Mouse (Mus musculus) hematopoietic stem cell, adult 5-6 weeks (primary cell): ENCODE measurements around the gene Mfsd13b. TPM values are rescaled to one million over a fixed set of nuclear protein-coding genes. Genes with fewer than 3 reads are reported as not detected.
"Not testable (repeated sequence)": the region's sequence is repeated elsewhere in the genome, so short reads cannot be mapped to it uniquely, and the experiment has no call there.

Experiments used
- ATAC-seq, 2 experiments: fragments of 125-278 bp in 1 of 2; replicated peaks in 1 of 2; 2 replicates each; pipeline ENCODE4 v1.8.0; 2016 to 2017; ENCODE audit warnings: inconsistent platforms in 2 of 2, mild to moderate bottlenecking in 2 of 2, moderate number of reproducible peaks in 2 of 2, low read depth in 1 of 2, moderate TSS enrichment in 1 of 2; ENCODE audit not compliant: low FRiP score in 2 of 2, poor library complexity in 2 of 2, severe bottlenecking in 2 of 2, insufficient read depth in 1 of 2, low TSS enrichment in 1 of 2
- total RNA-seq: library from RNA; stranded (forward); fragments of 172-1452, 232-1000 nt; gene quantifications from 2 replicates; pipeline ENCODE4 v1.2.3, GENCODE M21; 2017

Gene Mfsd13b
- total RNA-seq, 1 experiment from 2014 or later, result not detected

- not testable (repeated sequence) for ATAC-seq
Measured at GRCm38 (mm10) chr7:121029947-121030346, 47.6 kb downstream of the Mfsd13b start.

DNA sequence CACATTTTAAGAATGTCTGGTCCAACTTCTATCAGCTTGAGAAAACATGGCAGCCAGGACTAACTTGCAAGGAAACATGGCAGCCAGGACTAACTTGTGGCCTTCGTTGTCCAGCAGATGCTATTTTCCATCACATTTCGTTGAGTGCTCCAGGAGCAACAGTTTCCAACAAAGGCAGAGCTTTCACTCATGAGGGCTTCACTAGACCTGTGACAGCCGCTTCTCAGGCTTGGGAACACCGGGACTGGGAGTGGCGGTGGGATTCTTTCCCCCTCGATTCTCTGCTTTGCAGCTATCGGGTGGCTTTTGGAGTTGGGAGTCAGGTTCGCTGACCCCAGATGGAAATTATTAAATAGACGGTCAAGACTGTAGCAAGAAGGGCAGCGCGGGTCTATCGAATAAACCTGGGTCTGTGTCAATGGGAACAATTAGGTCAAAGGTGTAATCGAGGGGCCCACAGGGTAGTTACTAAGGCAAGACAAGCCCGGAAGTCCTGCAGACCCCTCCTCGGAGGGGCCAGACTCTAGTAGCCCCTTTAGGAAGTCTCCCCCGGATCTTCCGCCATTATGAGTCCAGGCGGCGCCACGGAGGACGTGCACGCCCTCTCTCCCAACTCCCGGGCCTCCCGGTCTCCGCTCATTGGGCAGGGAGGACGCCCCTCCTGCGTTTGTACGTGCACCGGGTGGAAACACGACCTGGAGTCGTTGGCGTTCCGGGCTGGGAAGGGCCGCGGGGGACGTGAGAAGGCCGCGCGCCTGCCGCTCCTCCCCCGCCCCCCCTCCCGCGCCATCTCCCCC is 51.7 kb downstream of the Mfsd13b start, which contains the start of gene Mettl9:
Gene Mettl9 (plus strand): TSS at position 590 of the 797 bp plus-strand sequence.
- ATAC-seq, result peak; percentile 99

DNA sequence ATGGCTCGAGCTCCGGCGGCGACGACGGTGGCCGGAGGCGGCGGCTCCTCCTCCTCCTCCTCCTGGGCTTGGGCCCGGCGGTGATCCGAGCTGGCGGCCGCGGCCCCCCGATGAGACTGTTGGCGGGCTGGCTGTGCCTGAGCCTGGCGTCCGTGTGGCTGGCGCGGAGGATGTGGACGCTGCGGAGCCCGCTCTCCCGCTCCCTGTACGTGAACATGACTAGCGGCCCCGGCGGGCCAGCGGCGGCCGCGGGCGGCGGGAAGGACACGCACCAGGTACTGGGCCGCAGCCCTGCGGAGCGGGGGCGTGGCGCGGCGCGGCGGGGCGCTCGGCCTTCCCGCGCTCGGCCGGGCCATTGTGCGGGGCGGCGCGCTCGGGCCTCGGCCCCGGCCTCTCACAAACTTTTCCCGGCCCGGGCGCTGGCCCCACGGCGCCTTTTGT is 52.4 kb downstream of the Mfsd13b start:
- ATAC-seq, result peak in 1 of 2 experiments; percentile 25; a peak in 2 of 4 replicates

DNA sequence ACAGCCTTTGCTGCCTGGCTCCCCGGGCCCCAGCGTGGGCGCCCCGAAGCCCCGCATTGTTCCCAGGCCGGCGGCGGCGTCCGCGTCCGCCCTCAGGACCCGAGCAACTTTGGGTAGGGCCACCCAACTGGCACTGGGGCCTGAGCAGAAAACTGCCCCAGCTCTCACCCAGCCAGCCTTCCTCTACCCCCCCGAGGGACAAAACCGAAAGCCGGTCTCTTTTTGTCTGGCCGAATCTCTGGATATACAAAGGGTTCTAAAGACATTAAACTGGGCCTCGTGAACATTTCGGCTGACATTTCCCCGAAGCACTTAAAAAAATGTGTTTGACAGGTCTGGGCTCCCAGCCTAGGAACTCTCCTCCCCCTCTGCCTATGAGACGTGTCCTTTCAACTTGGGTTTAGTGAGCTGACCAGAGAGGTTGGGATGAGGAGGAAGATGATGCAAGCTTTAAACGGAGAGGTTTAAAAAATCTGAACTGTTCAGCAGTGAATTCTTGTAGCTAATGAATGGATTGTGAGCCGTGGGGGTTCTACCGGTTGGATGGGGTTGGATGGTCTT is 52.9 kb downstream of the Mfsd13b start:
- no peak for ATAC-seq

GRCm38 (mm10) chr7:121040595-121040994 is 58.3 kb downstream of the Mfsd13b start:
- no peak for ATAC-seq

DNA sequence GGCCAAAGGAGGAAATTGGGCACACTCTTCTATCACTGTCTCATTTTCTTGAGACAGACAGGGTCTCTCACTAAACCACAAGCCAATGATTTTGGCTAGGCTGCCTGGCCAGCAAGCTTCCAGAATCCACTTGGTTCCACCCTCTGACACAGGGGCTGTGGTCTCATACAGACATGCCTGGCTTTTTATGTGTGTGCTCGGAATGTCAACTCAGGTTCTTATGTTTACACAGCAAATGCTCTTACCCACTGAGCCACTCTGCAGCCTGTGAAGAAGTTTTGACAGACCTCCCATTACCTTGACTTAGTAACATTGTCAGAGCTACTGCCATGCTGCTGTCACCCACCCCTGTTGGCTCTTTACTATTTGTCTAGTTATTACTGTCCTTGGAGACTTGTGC is 59.7 kb downstream of the Mfsd13b start:
- ATAC-seq, result no peak

GRCm38 (mm10) chr7:121043004-121043403 is 60.7 kb downstream of the Mfsd13b start:
- no peak for ATAC-seq

DNA sequence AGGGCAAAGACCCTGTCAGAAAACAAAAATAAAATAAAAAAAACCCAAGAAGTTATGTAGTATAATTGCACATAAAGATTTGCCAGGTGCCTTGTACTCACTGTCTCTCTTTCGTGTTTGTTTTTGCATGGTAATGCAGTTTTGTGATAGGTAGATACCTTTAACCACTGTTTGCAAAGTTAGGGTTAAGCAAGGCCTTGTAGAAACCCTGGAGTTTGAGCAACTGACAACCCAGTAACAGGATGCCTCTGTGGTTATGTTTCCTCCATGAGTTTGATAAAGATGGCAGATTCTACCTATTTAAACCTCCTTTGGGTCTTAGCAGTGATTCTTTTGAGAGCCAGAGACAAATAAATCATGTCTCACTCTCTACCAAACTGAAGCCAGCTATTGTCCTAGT is 61.2 kb downstream of the Mfsd13b start:
- peak in 1 of 2 experiments; percentile 66; a peak in 1 of 4 replicates for ATAC-seq

GRCm38 (mm10) chr7:121044251-121044650 is 61.9 kb downstream of the Mfsd13b start:
- no peak for ATAC-seq

DNA sequence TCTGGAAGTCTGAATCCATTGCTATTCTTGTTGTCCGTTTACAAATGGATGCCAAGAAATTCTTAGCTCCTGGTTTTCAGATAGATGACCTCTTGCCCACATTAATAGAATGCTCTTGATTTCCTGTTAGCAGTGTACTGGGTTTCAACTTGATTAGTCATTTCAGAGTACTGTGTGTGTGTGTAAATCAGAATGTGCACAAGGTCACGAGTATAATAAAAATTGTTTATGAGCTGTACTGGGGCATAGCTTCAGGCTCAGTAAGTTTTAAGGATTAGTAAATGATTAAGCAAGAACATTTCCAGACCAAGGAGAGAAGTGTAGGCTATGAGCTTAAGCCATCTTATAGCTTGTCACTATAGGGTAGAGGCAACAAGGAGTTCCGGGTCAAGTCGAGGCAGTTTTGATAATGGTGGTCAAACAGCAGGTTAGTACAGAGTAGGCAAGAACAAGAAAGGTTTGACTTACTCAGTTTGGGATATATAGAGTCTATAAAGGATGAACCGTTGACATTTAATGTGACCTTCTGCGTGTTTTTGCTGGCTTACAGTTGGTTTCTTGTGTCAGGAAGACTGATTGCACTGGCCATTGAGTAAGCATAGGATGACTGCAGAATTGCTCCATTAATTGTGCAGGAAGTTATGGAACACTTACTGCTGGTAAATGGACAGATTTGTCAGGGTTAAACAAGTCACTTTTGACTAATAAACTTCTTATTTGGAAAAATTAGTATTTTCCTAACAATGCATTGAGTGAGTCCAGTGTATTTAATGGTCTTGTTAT is 63.6 kb downstream of the Mfsd13b start:
- ATAC-seq, result no peak

- ATAC-seq, result no peak
Measured at GRCm38 (mm10) chr7:121047624-121048023, 65.3 kb downstream of the Mfsd13b start.

- no peak for ATAC-seq
Measured at GRCm38 (mm10) chr7:121053071-121053470, 70.8 kb downstream of the Mfsd13b start.

DNA sequence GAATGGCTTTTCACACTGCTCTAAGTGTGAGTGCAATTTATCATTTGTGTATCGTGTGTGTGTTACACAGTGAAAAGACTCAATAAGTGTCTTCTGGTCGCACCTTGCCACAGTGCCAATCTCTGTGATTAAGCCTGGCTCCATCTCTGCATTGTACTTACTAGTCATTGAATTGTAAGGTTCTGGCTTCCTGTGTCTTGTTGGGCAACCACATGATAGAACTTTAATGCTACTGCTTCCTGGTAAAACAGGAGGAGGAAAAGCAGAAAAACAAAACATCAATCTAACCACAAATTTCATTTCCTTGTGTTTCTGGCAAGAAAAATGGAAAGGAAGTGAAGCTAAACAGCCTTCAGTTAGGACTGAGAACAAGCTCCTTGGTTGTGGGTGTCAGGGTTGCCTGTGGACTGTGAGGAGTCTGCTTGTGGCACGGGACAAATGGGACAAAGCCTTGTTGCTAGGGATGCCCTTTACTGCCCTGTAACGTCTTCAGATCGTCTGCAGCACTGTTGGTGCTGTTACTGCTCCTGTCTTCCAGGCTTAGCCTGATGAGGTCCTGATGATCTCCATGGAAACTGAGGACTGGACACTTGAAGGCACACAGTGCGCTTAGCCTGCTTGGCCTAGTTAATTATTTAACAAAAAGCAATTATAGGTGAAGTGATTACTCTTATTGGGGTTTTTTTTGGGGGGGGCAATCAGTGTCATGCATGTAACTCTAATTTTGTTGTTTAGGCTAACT is 77.3 kb downstream of the Mfsd13b start:
- ATAC-seq, result 0 out of 4 replicates have a peak, but pooled peaks of 1 of the 2 experiments have one; percentile 23

DNA sequence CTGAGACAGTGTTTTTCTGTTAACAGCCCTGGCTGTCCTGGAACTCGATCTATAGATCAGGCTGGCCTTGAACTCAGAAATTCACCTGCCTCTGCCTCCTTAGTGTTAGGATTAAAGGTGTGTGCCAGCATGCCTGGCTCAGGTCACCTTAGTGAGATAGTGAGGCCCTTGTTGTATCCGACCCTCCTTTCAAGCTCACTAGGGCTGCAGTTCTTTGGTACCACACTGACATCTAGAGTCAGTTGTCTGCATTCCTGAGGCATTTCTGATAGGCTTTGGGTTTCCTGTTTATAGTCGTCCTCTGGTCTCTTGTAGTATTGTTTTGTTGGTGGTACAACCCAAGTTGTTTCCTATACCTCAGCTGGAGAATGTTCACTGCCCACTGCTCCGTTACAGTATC is 82.0 kb downstream of the Mfsd13b start:
- peak in 1 of 2 experiments; percentile 50; a peak in 1 of 4 replicates for ATAC-seq
